Mouse (Mus musculus) CH12.LX (cell line): ENCODE measurements around the gene Cdh23.

Source experiments
- PAX5 ChIP-seq: IDR thresholded peaks from 2 replicates; pipeline ENCODE4 v1.6.1; 2012; ENCODE audit warnings: low read length, inconsistent platforms, mixed read lengths
- POLR2A ChIP-seq: IDR thresholded peaks from 2 replicates; pipeline ENCODE4 v1.6.1; 2011; ENCODE audit warnings: low read depth, mild to moderate bottlenecking, improper control_type of control experiment, low read length

DNA sequence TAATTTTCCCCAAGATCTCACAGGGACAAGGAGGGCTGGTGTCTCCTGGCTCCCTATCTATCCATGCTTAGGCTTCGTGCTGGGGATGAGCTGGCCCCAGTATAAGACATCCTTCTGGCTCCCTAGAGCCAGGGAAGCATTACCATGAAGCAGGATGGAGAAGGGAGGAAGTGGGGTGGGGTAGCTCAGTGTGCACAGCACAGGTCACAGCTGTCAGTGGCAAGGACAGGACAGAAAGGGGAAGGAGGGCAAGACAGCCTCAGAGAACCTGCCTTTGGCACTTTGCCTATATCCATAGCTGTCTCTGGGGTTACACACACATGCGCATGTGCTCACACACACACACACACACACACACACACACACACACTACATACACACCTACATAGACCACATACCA, 308.0 kb downstream of the Cdh23 start:
- no peak for TF ChIP-seq PAX5
- TF ChIP-seq POLR2A: no peak
